Mouse (Mus musculus) megakaryocyte, embryonic 14.5 days (primary cell): ENCODE measurements around the gene Tut1. TPM values are rescaled to one million over a fixed set of nuclear protein-coding genes. Genes with fewer than 3 reads are reported as not detected.

Source experiments
- H3K27me3 ChIP-seq: replicated peaks from 2 replicates; pipeline ENCODE3; 2012; ENCODE audit warnings: inconsistent platforms
- H3K36me3 ChIP-seq: replicated peaks from 2 replicates; pipeline ENCODE3; 2012; ENCODE audit warnings: low read length, inconsistent platforms, mixed read lengths
- H3K4me1 ChIP-seq: 2 replicates; pipeline ENCODE4 v1.6.1; 2012; ENCODE audit warnings: inconsistent platforms
- H3K4me3 ChIP-seq: replicated peaks from 2 replicates; pipeline ENCODE3; 2012; ENCODE audit warnings: moderate library complexity, mild to moderate bottlenecking, inconsistent platforms
- H3K9me3 ChIP-seq: 2 replicates; pipeline ENCODE4 v1.6.1; 2012; ENCODE audit warnings: inconsistent platforms
- FLI1 ChIP-seq: IDR thresholded peaks from 2 replicates; pipeline ENCODE4 v1.6.1; 2012; ENCODE audit warnings: low read length, inconsistent platforms, mixed read lengths
- GATA1 ChIP-seq: IDR thresholded peaks from 3 replicates; pipeline ENCODE4 v1.6.1; 2012; ENCODE audit warnings: mixed read lengths, low read length, inconsistent platforms, borderline replicate concordance
- polyA plus RNA-seq: library from polyadenylated mRNA; stranded (reverse); fragments of >175 nt; gene quantifications from 2 replicates; pipeline ENCODE4 v1.2.3, GENCODE M21; 2012; ENCODE audit warnings: low replicate concordance; ENCODE audit not compliant: insufficient read depth

Gene Tut1
- 25.5 and 37.3 TPM in 2 replicates for polyA plus RNA-seq

DNA sequence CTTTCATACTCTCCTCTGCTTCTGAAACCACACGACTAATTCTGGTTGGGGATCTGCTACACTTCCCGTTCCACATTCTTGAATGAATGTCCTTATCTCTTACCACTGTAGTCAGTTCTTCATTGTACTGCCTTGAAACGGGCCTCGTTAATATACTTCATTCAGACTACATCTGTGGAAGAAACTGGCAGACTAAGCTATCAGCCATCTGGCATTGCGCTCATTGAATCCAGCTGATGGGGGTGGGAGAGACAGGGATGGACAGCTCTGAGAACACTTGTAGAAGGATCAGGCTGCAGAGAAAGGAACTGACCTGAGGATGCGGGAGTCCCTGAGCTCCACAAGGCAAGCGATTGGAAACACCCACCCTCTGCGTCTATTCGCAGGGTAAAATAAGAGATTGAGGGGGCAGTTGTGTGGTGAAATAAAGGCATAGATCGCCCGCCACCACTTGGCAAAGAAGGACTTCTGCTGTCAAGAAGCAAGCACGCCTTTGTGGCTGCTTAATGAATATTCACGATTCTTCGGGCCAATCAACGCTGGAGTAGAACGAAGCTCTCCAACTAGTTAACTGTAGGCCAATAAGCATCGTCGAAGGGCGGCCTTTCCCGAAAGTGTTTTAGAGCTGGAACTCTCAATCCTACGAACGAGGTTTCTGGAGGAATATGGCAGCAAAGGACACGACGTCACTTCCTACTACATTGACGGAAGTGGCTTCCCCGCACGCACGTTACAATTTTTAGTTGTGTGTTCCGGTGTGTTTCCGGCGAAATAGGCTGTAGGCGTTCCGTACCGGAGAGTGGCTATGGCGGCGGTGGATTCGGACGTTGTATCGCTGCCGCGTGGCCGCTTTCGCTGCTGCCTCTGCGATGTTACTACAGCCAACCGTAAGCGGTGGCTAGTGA is at the start of gene Tut1:
Tut1 (plus strand) TSS at position 713 of the 905 bp plus-strand sequence.
- Histone ChIP-seq H3K9me3 (no peaks in the 10 kb centered on the region), H3K27me3 (no peaks in the 10 kb centered on the region), H3K36me3 (peaks cover 69% of the 10 kb centered on the region), H3K4me1 (peaks cover 47% of the 10 kb centered on the region), H3K4me3 (peak within 1 kb of the TSS; percentile 96)
- no peak for TF ChIP-seq GATA1
- TF ChIP-seq FLI1, result no peak

- Histone ChIP-seq H3K27me3 (no peaks in the 10 kb centered on the region), H3K36me3 (peaks cover 98% of the 10 kb centered on the region), H3K4me1 (no peaks in the 10 kb centered on the region), H3K4me3 (no peak overlapping the region), H3K9me3 (no peaks in the 10 kb centered on the region)
- TF ChIP-seq FLI1 (no peak), GATA1 (no peak)
Measured at GRCm38 (mm10) chr19:8908531-8908930, 45.1 kb upstream of the Tut1 start.

DNA sequence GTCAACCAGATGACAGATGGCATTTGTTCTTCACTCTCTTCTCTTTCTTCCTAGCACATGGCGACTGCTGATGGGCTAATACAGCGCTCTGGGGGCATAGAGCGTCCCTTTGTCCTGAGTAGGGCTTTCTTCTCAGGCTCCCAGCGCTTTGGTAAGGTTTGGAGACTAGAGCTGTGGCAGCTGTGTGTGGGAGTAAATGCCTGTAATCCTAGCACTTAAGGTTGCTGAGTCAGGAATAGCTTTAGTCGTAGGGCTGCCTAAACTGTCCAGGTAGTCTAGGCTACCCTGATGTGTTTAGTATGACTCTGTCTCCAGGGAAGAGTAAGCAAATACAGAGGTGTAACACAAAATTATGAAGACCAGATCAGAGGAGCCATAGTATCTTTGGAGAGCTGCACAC is 41.8 kb upstream of the Tut1 start:
- H3K4me3 ChIP-seq, result no peak overlapping the region
- H3K36me3 ChIP-seq, result peaks cover 100% of the 10 kb centered on the region
- H3K9me3 ChIP-seq, result no peaks in the 10 kb centered on the region
- TF ChIP-seq FLI1, result no peak
- TF ChIP-seq GATA1, result no peak
- H3K4me1 ChIP-seq, result no peaks in the 10 kb centered on the region
- no peaks in the 10 kb centered on the region for H3K27me3 ChIP-seq

GRCm38 (mm10) chr19:8914212-8914611 is 39.4 kb upstream of the Tut1 start:
- Histone ChIP-seq H3K4me1 (peaks cover 3% of the 10 kb centered on the region; the same call in 1 of the 2 replicates), H3K9me3 (no peaks in the 10 kb centered on the region), H3K27me3 (no peaks in the 10 kb centered on the region), H3K4me3 (no peak overlapping the region), H3K36me3 (peaks cover 83% of the 10 kb centered on the region)
- TF ChIP-seq FLI1 (no peak), GATA1 (no peak)

- Histone ChIP-seq H3K9me3 (no peaks in the 10 kb centered on the region), H3K4me1 (peaks cover 38% of the 10 kb centered on the region), H3K27me3 (no peaks in the 10 kb centered on the region), H3K36me3 (peaks cover 49% of the 10 kb centered on the region), H3K4me3 (peak overlapping the region; percentile 7)
- TF ChIP-seq FLI1, result no peak
Measured at GRCm38 (mm10) chr19:8919000-8919399, 34.6 kb upstream of the Tut1 start.

GRCm38 (mm10) chr19:8919684-8920072 is 34.0 kb upstream of the Tut1 start:
- TF ChIP-seq FLI1 (no peak), GATA1 (no peak)
- H3K27me3 ChIP-seq, result no peaks in the 10 kb centered on the region
- peaks cover 38% of the 10 kb centered on the region for H3K4me1 ChIP-seq

GRCm38 (mm10) chr19:8920073-8920736 is 33.4 kb upstream of the Tut1 start, which contains the start of gene B3gat3:
Gene B3gat3, plus strand, starts transcription at chr19:8920374.
- peaks cover 43% of the 10 kb centered on the region for H3K36me3 ChIP-seq
- H3K27me3 ChIP-seq, result no peaks in the 10 kb centered on the region
- TF ChIP-seq FLI1 (peak; percentile 91), GATA1 (no peak)
- peak within 1 kb of the TSS; percentile 97 for H3K4me3 ChIP-seq
- H3K9me3 ChIP-seq, result no peaks in the 10 kb centered on the region
- peaks cover 38% of the 10 kb centered on the region for H3K4me1 ChIP-seq

More at GRCm38 (mm10) chr19:8919684-8920072, 34.0 kb upstream of the Tut1 start:
- Histone ChIP-seq H3K36me3 (peaks cover 46% of the 10 kb centered on the region), H3K9me3 (no peaks in the 10 kb centered on the region), H3K4me3 (peak overlapping the region; percentile 97)

GRCm38 (mm10) chr19:8920836-8921291 is 32.8 kb upstream of the Tut1 start:
- Histone ChIP-seq H3K4me3 (peak overlapping the region; percentile 97), H3K9me3 (no peaks in the 10 kb centered on the region), H3K36me3 (peaks cover 43% of the 10 kb centered on the region), H3K4me1 (peaks cover 42% of the 10 kb centered on the region), H3K27me3 (no peaks in the 10 kb centered on the region)
- no peak for TF ChIP-seq GATA1
- no peak for TF ChIP-seq FLI1

- peaks cover 48% of the 10 kb centered on the region for H3K4me1 ChIP-seq
- H3K9me3 ChIP-seq, result no peaks in the 10 kb centered on the region
- no peak for TF ChIP-seq FLI1
- no peak for TF ChIP-seq GATA1
- peak overlapping the region; percentile 79 for H3K4me3 ChIP-seq
- H3K36me3 ChIP-seq, result peaks cover 43% of the 10 kb centered on the region
- H3K27me3 ChIP-seq, result no peaks in the 10 kb centered on the region
Measured at GRCm38 (mm10) chr19:8921741-8922140, 31.9 kb upstream of the Tut1 start.

GRCm38 (mm10) chr19:8926766-8927165 is 26.9 kb upstream of the Tut1 start:
- Histone ChIP-seq H3K27me3 (no peaks in the 10 kb centered on the region), H3K36me3 (peaks cover 68% of the 10 kb centered on the region), H3K4me1 (peaks cover 63% of the 10 kb centered on the region), H3K9me3 (no peaks in the 10 kb centered on the region), H3K4me3 (no peak overlapping the region)
- no peak for TF ChIP-seq GATA1
- no peak for TF ChIP-seq FLI1
